Mouse (Mus musculus): ENCODE measurements around the gene Acss2. TPM values are rescaled to one million over a fixed set of nuclear protein-coding genes. Genes with fewer than 3 reads are reported as not detected.
A peak's percentile ranks its signal among the peaks of the same experiment; 100 is the strongest.

Acss2 gene
- 8.3 and 9.9 TPM in 2 replicates for polyA plus RNA-seq (2015; fragmentation: Nextera tagmentation; extraction: Ambion mirVana)

GRCm38 (mm10) chr2:155517455-155518423 lies at the start of gene Acss2, which contains the start of gene Ggt7:
Gene Acss2 (plus strand): TSS chr2:155517948.
Gene Ggt7 (minus strand): TSS chr2:155518237.

GRCm38 (mm10) chr2:155473570-155474088 lies 44.1 kb upstream of the Acss2 start, which contains the start of gene Ncoa6:
Gene Ncoa6 (minus strand): TSS chr2:155473894.

GRCm38 (mm10) chr2:155592137-155592853 lies 74.5 kb downstream of the Acss2 start, which contains the start of gene Gss:
Gene Gss (minus strand): TSS chr2:155592810.

GRCm38 (mm10) chr2:155610978-155611377 lies 93.2 kb downstream of the Acss2 start, which contains the start of gene Myh7b:
Gene Myh7b (plus strand): TSS chr2:155611212.

MicroRNA genes within 50 kb of the gene (microRNA counts, 519-probe panel; counts per million panel counts)
- microRNA mmu-miR-499: 615 counts per million, percentile 2 among the panel's probes with 10 or more counts

Small RNAs within 50 kb of the gene (microRNA-seq; reads per million reads assigned to microRNA genes)
- gene Mir499: 8.3 reads per million, percentile 17 among the genes with 10 or more reads in this experiment

Other genes with a start within 250 kb of the Acss2 start
- 243 and 273 TPM in 2 replicates for gene Map1lc3a, start 241.7 kb upstream of the Acss2 start, polyA plus RNA-seq (2015; fragmentation: Nextera tagmentation; extraction: Ambion mirVana)
- gene Pigu, start 160.5 kb upstream of the Acss2 start, polyA plus RNA-seq (2015; fragmentation: Nextera tagmentation; extraction: Ambion mirVana): 25.1 and 26.4 TPM in 2 replicates
- gene Trp53inp2, start 136.9 kb upstream of the Acss2 start, polyA plus RNA-seq (2015; fragmentation: Nextera tagmentation; extraction: Ambion mirVana): 27.1 and 35.5 TPM in 2 replicates
- gene Ncoa6, start 44.1 kb upstream of the Acss2 start, polyA plus RNA-seq (2015; fragmentation: Nextera tagmentation; extraction: Ambion mirVana): 12.9 and 13.5 TPM in 2 replicates
- 1.9 and 2.7 TPM in 2 replicates for gene Ggt7, start 289 bp downstream of the Acss2 start, polyA plus RNA-seq (2015; fragmentation: Nextera tagmentation; extraction: Ambion mirVana)
- gene Gss, start 74.9 kb downstream of the Acss2 start, polyA plus RNA-seq (2015; fragmentation: Nextera tagmentation; extraction: Ambion mirVana): 17.9 and 18.7 TPM in 2 replicates
- 0.11 and 0.23 TPM in 2 replicates for gene Myh7b, start 93.3 kb downstream of the Acss2 start, polyA plus RNA-seq (2015; fragmentation: Nextera tagmentation; extraction: Ambion mirVana)
- 67.5 and 69.9 TPM in 2 replicates for gene Trpc4ap, start 174.4 kb downstream of the Acss2 start, polyA plus RNA-seq (2015; fragmentation: Nextera tagmentation; extraction: Ambion mirVana)
- 23.0 and 25.7 TPM in 2 replicates for gene Edem2, start 211.5 kb downstream of the Acss2 start, polyA plus RNA-seq (2015; fragmentation: Nextera tagmentation; extraction: Ambion mirVana)
- gene Gm17581, start 217.9 kb downstream of the Acss2 start, polyA plus RNA-seq (2015; fragmentation: Nextera tagmentation; extraction: Ambion mirVana): not detected in 2 replicates
- 7.4 and 8.4 TPM in 2 replicates for gene Procr, start 233.2 kb downstream of the Acss2 start, polyA plus RNA-seq (2015; fragmentation: Nextera tagmentation; extraction: Ambion mirVana)

Measured in urinary bladder, postnatal 0 days (tissue).